Mouse (Mus musculus): Measurements from ENCODE around the gene Eif2b1. TPM values are rescaled to one million over a fixed set of nuclear protein-coding genes. Genes with fewer than 3 reads are reported as not detected.

Gene Eif2b1
- polyA plus RNA-seq (2017; shearing (Covaris generic)): 21.1 TPM

GRCm38 (mm10) chr5:124578633-124579317 is at the start of gene Eif2b1, which contains the start of gene Gtf2h3:
Gene Eif2b1 (minus strand): TSS chr5:124579131.
Gene Gtf2h3 (plus strand): TSS chr5:124579140.

GRCm38 (mm10) chr5:124552558-124553307 is 26.2 kb downstream of the Eif2b1 start, which contains the start of gene Ddx55:
Gene Ddx55 (plus strand): TSS chr5:124552864.

GRCm38 (mm10) chr5:124540383-124540786 is 38.5 kb downstream of the Eif2b1 start, which contains the start of gene Tmed2:
Gene Tmed2 (plus strand): TSS chr5:124540695.

GRCm38 (mm10) chr5:124530655-124531582 is 48.0 kb downstream of the Eif2b1 start, which contains the start of gene Rilpl1:
Gene Rilpl1 (minus strand): TSS chr5:124531391.

Other genes starting within 250 kb of the Eif2b1 start
- 119 TPM for gene Cdk2ap1, start 216.0 kb downstream of the Eif2b1 start, polyA plus RNA-seq (2017; shearing (Covaris generic))
- 102 TPM for gene Sbno1, start 153.1 kb downstream of the Eif2b1 start, polyA plus RNA-seq (2017; shearing (Covaris generic))
- gene Kmt5a, start 139.2 kb downstream of the Eif2b1 start, polyA plus RNA-seq (2017; shearing (Covaris generic)): 68.9 TPM
- 82.7 TPM for gene Rilpl2, start 100.8 kb downstream of the Eif2b1 start, polyA plus RNA-seq (2017; shearing (Covaris generic))
- gene Snrnp35, start 96.0 kb downstream of the Eif2b1 start, polyA plus RNA-seq (2017; shearing (Covaris generic)): 7.1 TPM
- 2.1 TPM for gene Rilpl1, start 47.7 kb downstream of the Eif2b1 start, polyA plus RNA-seq (2017; shearing (Covaris generic))
- gene Tmed2, start 38.4 kb downstream of the Eif2b1 start, polyA plus RNA-seq (2017; shearing (Covaris generic)): 521 TPM
- gene Ddx55, start 26.3 kb downstream of the Eif2b1 start, polyA plus RNA-seq (2017; shearing (Covaris generic)): 15.8 TPM
- gene Gtf2h3, start within 50 bp of the Eif2b1 start, polyA plus RNA-seq (2017; shearing (Covaris generic)): 17.5 TPM
- gene Atp6v0a2, start 49.4 kb upstream of the Eif2b1 start, polyA plus RNA-seq (2017; shearing (Covaris generic)): 86.0 TPM
- 0.06 TPM for gene Dnah10, start 146.0 kb upstream of the Eif2b1 start, polyA plus RNA-seq (2017; shearing (Covaris generic))

All from effector memory CD4-positive, alpha-beta T cell, adult 5 months (primary cell).